Mouse (Mus musculus) erythroblast, adult 5-6 weeks (primary cell): Measurements from ENCODE around the gene Prkcz. TPM values are rescaled to one million over a fixed set of nuclear protein-coding genes. Genes with fewer than 3 reads are reported as not detected.
"Not testable (repeated sequence)": the region's sequence is repeated elsewhere in the genome, so short reads cannot be mapped to it uniquely, and the experiment has no call there.

Source experiments
- ATAC-seq: replicated peaks from 2 replicates; pipeline ENCODE4 v1.8.0; 2016; ENCODE audit warnings: moderate number of reproducible peaks, mild to moderate bottlenecking, moderate TSS enrichment, inconsistent platforms; ENCODE audit not compliant: poor library complexity, low FRiP score, severe bottlenecking
- total RNA-seq, 2 experiments: library from RNA; stranded (forward) in 1 of 2; stranded (reverse) in 1 of 2; fragments of 150-400 nt in 1 of 2; fragments of 200-764, 138-1000 nt in 1 of 2; gene quantifications; 2 replicates each; pipeline versions ENCODE4 v1.2.3 to v1.2.4; 2015 to 2017; ENCODE audit warnings: low replicate concordance in 2 of 2

Gene Prkcz
- total RNA-seq, 2 experiments from 2014 or later: 1.9 TPM; not detected in 1

- no peak for ATAC-seq
Measured at GRCm38 (mm10) chr4:155360856-155361255, 305 bp downstream of the Prkcz start.

- no peak for ATAC-seq
Measured at GRCm38 (mm10) chr4:155359560-155360464, 1.3 kb downstream of the Prkcz start.

- no peak for ATAC-seq
Measured at GRCm38 (mm10) chr4:155357601-155358000, 3.6 kb downstream of the Prkcz start.

GRCm38 (mm10) chr4:155356354-155356753 lies 4.8 kb downstream of the Prkcz start:
- no peak for ATAC-seq

GRCm38 (mm10) chr4:155354546-155354945 lies 6.6 kb downstream of the Prkcz start:
- no peak for ATAC-seq

- no peak for ATAC-seq
Measured at GRCm38 (mm10) chr4:155354035-155354434, 7.1 kb downstream of the Prkcz start.

GRCm38 (mm10) chr4:155352581-155352980 lies 8.6 kb downstream of the Prkcz start:
- no peak for ATAC-seq

GRCm38 (mm10) chr4:155346350-155346749 lies 14.8 kb downstream of the Prkcz start:
- ATAC-seq: no peak

- ATAC-seq: no peak
Measured at GRCm38 (mm10) chr4:155345608-155345953, 15.6 kb downstream of the Prkcz start.

- ATAC-seq: no peak
Measured at GRCm38 (mm10) chr4:155344716-155345607, 16.2 kb downstream of the Prkcz start.

GRCm38 (mm10) chr4:155344299-155344600 lies 16.9 kb downstream of the Prkcz start:
- ATAC-seq: no peak

GRCm38 (mm10) chr4:155343415-155344298 lies 17.5 kb downstream of the Prkcz start:
- ATAC-seq: no peak

GRCm38 (mm10) chr4:155336284-155337050 lies 24.7 kb downstream of the Prkcz start:
- no peak for ATAC-seq

GRCm38 (mm10) chr4:155332253-155332652 lies 28.9 kb downstream of the Prkcz start:
- ATAC-seq: no peak

- ATAC-seq: not testable (repeated sequence)
Measured at GRCm38 (mm10) chr4:155328385-155328784, 32.8 kb downstream of the Prkcz start.

GRCm38 (mm10) chr4:155325773-155326172 lies 35.4 kb downstream of the Prkcz start:
- ATAC-seq: no peak

- ATAC-seq: no peak
Measured at GRCm38 (mm10) chr4:155324511-155324910, 36.6 kb downstream of the Prkcz start.

- no peak for ATAC-seq
Measured at GRCm38 (mm10) chr4:155323081-155323795, 37.9 kb downstream of the Prkcz start.
